Mouse (Mus musculus) cortical plate, adult 2 months (tissue): ENCODE data around the gene Mdc1.

Source experiments
- CTCF ChIP-seq: fragments of 200-500 bp; IDR thresholded peaks from 2 replicates; pipeline ENCODE4 v1.5.1; 2011; ENCODE audit warnings: mild to moderate bottlenecking, control low read depth, low read length; ENCODE audit not compliant: insufficient read depth; ENCODE audit errors: extremely low read depth
- POLR2A ChIP-seq: fragments of 200-500 bp; IDR thresholded peaks from 2 replicates; pipeline ENCODE4 v1.6.1; 2011; ENCODE audit warnings: mild to moderate bottlenecking, low read length, control low read depth; ENCODE audit not compliant: insufficient read depth; ENCODE audit errors: extremely low read depth

DNA sequence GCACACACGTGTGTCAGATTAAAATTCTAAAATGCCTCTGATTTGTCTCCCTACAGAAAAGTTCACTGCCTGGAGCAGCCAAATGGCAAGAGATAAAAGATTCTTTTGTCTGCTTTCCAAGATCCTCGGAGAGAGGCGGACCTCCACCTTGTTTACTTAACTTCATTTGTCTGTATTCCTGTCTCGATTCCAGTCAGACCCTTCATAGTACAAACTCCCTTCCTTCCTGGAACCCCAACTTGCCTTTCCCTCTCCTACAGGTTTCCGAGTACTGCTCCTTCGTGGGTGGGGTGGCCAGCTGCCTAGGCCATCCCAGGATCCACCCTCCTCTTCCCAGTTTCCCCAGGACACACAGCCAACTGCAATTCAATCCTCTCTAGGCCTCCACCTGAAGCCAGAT is 38.3 kb upstream of the Mdc1 start:
- no peak for TF ChIP-seq CTCF
- no peak for TF ChIP-seq POLR2A
